Mouse (Mus musculus) testis, adult 2 months (tissue): ENCODE results near the gene Slc24a3. TPM values are rescaled to one million over a fixed set of nuclear protein-coding genes. Genes with fewer than 3 reads are reported as not detected.

Experiments used
- H3K27ac ChIP-seq: fragments of 200-500 bp; 2 replicates; pipeline ENCODE4 v1.5.1; 2012; ENCODE audit warnings: low read depth, low read length; ENCODE audit not compliant: control insufficient read depth, insufficient read depth
- H3K27me3 ChIP-seq: fragments of 200-500 bp; 2 replicates; pipeline ENCODE4 v1.6.1; 2012; ENCODE audit warnings: mild to moderate bottlenecking, low read length, moderate library complexity; ENCODE audit not compliant: control insufficient read depth, insufficient read depth
- H3K36me3 ChIP-seq: fragments of 200-500 bp; 2 replicates; pipeline ENCODE4 v1.6.1; 2012; ENCODE audit warnings: mild to moderate bottlenecking, low read length; ENCODE audit not compliant: control insufficient read depth, insufficient read depth
- H3K4me1 ChIP-seq: fragments of 200-500 bp; 2 replicates; pipeline ENCODE4 v1.6.1; 2012; ENCODE audit warnings: low read length; ENCODE audit not compliant: control insufficient read depth, insufficient read depth
- H3K4me3 ChIP-seq: fragments of 200-500 bp; 2 replicates; pipeline ENCODE4 v1.5.1; 2012; ENCODE audit warnings: low read depth, mild to moderate bottlenecking, low read length, moderate library complexity, mixed read lengths; ENCODE audit not compliant: control insufficient read depth
- CTCF ChIP-seq: fragments of 200-500 bp; IDR thresholded peaks from 2 replicates; pipeline ENCODE4 v1.5.1; 2012; ENCODE audit warnings: low read depth, mild to moderate bottlenecking, inconsistent platforms, low read length, moderate library complexity; ENCODE audit not compliant: control insufficient read depth, insufficient read depth, insufficient replicate concordance
- POLR2A ChIP-seq: fragments of 200-500 bp; IDR thresholded peaks from 2 replicates; pipeline ENCODE4 v1.6.1; 2012; ENCODE audit warnings: low read depth, mild to moderate bottlenecking, inconsistent platforms, low read length, moderate library complexity; ENCODE audit not compliant: control insufficient read depth
- polyA plus RNA-seq: library from polyadenylated mRNA; depleted of rRNA; stranded (reverse); fragments of >200 nt; gene quantifications from 2 replicates; pipeline ENCODE4 v1.2.3, GENCODE M21; 2012

Slc24a3 gene
- polyA plus RNA-seq, 1 experiment: 9.3 TPM

DNA sequence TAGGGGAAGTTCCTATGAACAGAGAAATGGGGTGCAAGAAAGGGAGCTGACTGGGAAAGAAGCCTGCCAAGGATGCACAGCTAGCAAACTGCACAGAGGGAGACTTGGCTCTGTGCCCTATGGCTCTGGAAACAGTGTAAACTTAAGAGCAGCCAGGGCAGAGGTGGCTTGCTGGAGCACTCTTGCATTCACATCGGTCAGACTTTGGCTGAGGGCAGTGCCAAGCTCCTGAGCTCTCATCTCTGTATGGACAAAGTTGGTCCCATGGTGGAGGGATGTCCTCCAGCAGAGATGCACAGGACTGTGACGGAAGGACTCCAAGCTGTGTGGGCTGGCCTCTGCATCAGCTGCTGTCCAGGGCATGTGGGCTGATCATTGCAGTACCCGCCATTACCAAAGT, 516.0 kb downstream of the Slc24a3 start:
- H3K4me1 ChIP-seq: no peaks in the 10 kb centered on the region
- H3K4me3 ChIP-seq: no peak overlapping the region
- H3K36me3 ChIP-seq: no peaks in the 10 kb centered on the region
- no peak overlapping the region for H3K27ac ChIP-seq
- no peaks in the 10 kb centered on the region for H3K27me3 ChIP-seq
- no peak for TF ChIP-seq CTCF
- TF ChIP-seq POLR2A: no peak

DNA sequence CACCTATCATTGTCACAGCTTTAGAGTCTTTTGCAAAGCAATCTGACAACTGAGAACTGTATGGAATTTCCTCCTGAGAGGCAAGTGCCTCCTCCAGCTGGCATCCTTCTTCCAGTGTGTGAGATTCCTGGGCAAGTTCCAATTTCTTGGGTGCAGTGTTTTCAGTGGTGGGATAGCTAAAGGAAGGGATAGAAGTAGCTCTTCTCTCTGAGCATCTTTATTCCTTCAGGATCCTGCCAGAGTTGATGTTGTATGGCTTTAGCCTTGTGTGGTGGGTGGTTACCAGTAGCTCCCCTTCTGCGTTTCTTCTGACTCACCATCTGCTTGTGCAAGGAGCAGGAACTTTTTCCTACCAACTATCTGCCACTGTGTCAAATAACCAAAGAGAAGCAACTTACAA, 516.6 kb downstream of the Slc24a3 start:
- Histone ChIP-seq H3K36me3 (no peaks in the 10 kb centered on the region), H3K27me3 (no peaks in the 10 kb centered on the region), H3K27ac (no peak overlapping the region), H3K4me3 (no peak overlapping the region), H3K4me1 (no peaks in the 10 kb centered on the region)
- no peak for TF ChIP-seq CTCF
- TF ChIP-seq POLR2A: no peak

GRCm38 (mm10) chr2:145684891-145685290, 517.3 kb downstream of the Slc24a3 start:
- Histone ChIP-seq H3K36me3 (no peaks in the 10 kb centered on the region), H3K4me3 (no peak overlapping the region), H3K27me3 (no peaks in the 10 kb centered on the region), H3K27ac (no peak overlapping the region), H3K4me1 (no peaks in the 10 kb centered on the region)
- no peak for TF ChIP-seq CTCF
- TF ChIP-seq POLR2A: no peak

DNA sequence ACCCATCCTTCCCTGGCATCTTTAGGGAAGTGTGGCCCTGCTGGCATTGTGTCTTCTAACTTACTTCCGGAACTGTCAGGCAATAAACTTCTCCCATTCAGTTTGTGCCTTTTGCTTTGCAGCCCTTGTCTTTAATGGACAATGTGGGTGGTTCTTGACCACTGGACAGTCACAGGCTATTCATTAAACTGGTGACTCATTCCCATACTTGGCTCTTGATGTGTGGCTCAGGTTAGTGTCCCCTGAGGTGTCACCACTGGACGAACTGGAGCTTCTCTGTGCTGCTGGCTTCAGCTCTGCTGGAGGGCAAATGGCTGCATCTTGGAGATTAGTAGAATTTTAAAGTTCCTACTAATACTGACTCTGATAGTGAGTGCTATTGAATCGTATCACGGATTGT, 518.5 kb downstream of the Slc24a3 start:
- H3K27ac ChIP-seq: no peak overlapping the region
- no peaks in the 10 kb centered on the region for H3K27me3 ChIP-seq
- H3K36me3 ChIP-seq: no peaks in the 10 kb centered on the region
- H3K4me3 ChIP-seq: no peak overlapping the region
- H3K4me1 ChIP-seq: no peaks in the 10 kb centered on the region
- TF ChIP-seq POLR2A: no peak
- no peak for TF ChIP-seq CTCF

DNA sequence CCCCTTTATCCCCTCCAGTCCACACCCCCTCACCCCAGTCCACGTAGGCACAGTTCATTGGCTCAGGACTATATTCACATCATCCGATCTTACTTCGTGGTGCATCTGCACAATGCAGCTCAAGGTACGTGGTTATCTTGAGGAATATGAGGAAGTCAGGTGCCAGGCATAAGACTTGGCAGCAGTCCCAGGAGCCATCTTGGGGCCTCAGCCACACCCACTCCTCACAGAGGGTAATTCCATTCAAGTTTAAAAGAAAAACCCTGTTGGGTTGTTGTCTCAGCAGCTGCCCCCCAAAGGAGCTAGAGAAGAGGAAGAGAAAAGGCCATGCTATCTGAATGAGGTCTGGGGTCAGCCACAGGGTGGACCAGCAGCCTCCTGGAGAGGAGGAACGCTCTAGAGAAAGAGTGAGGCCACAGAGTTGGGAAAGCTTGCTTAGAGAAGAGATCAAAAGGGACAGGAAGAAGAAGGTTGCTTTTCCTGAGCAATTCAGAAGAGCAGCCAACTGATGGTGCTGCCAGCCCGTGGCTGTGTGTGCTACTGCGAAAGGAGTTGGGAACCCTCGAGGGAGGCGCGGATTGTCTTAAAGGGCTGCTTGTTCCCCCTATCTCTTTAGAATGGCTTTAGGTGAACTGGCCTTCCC, 523.9 kb downstream of the Slc24a3 start:
- TF ChIP-seq POLR2A (no peak), CTCF (no peak)
- Histone ChIP-seq H3K4me3 (no peak overlapping the region), H3K27me3 (no peaks in the 10 kb centered on the region), H3K27ac (no peak overlapping the region), H3K36me3 (no peaks in the 10 kb centered on the region), H3K4me1 (no peaks in the 10 kb centered on the region)
